Comparison of ENCODE assay signal across 13 mouse cellular contexts in the genomic region with DNA sequence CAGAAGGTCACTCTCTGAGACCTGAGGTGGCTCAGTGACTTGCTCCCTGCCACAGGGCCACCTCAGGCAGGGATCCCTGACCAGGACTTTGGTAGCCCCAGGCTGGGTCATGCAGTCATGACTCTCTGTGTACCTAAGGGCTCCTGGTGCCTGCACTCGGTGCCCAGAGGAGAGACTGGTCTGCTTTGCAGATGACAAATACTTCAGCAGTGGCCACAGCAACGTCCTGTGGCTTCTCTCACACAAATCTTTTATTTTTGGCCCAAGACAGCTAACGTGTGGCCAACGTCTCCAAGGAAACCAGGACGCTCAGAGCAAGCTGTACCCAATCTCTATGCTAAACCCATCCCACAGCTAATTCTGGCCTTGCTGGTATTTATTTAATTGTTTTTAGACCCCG. TPM values are rescaled to one million over a fixed set of nuclear protein-coding genes. Genes with fewer than 3 reads are reported as not detected.
A peak's percentile ranks its signal among the peaks of the same experiment; 100 is the strongest.
DNase-seq lines count a peak whose midpoint lies in the region; ATAC-seq and TF ChIP-seq lines count a peak whose summit lies in the region.
"Had no signal": no experiment of that assay in that cellular context is flagged by ENCODE, and none has a peak within 500 bp of the region (broad histone marks: within the 10 kb centered on the region; RNA-seq: fewer than 3 reads in every experiment).

No protein-coding gene starts in this region.

- no peak overlapping the region for H3K9ac ChIP-seq in intestine, embryonic 16.5 days (ENCODE audit: low read depth, low read length)
- H3K9ac ChIP-seq: embryonic facial prominence, embryonic 15.5 days; limb, embryonic 12.5 days had no signal

- H3K9me3 ChIP-seq in intestine, embryonic 16.5 days (ENCODE audit: control insufficient read depth, low read length), result no peaks in the 10 kb centered on the region
- H3K9me3 ChIP-seq: embryonic facial prominence, embryonic 15.5 days; limb, embryonic 12.5 days had no signal

- WGBS in intestine, embryonic 16.5 days, result 72% methylated on average over 6 of the region's 6 CpGs

- peak; percentile 47; the same call in 1 of the 2 replicates for ATAC-seq in common myeloid progenitor, adult 5-6 weeks (replicated peaks; ENCODE audit: low read depth, poor library complexity, severe bottlenecking)
- ATAC-seq in intestine, embryonic 16.5 days, result no peak

- DNase-seq in cerebellum, postnatal 14 days, result peak; percentile 42 to 44
- no peak for DNase-seq in cerebellum, adult 11-12 months
- peak; percentile 43 to 47 for DNase-seq in layer of hippocampus, adult 2 months (ENCODE audit: low spot score in 2 of 2)
- no peak for DNase-seq in layer of hippocampus, adult 9-10 months (ENCODE audit: low spot score)
- peak; percentile 39 for DNase-seq in lung, postnatal 36 days
- no peak for DNase-seq in lung, postnatal 4 days
- DNase-seq: cerebellum, adult 18-20 months; kidney, adult 9 months; thymus, postnatal 14 days had no signal

- H3K4me2 ChIP-seq in intestine, embryonic 16.5 days (ENCODE audit: low read depth, low read length), result no peak overlapping the region
- H3K4me2 ChIP-seq: embryonic facial prominence, embryonic 15.5 days; limb, embryonic 12.5 days had no signal

- H3K4me1 ChIP-seq in intestine, embryonic 16.5 days (ENCODE audit: control insufficient read depth, insufficient read depth, low read length), result no peaks in the 10 kb centered on the region
- H3K4me1 ChIP-seq: embryonic facial prominence, embryonic 15.5 days; limb, embryonic 12.5 days had no signal

- H3K4me3 ChIP-seq in layer of hippocampus, adult 2 months, result no peak overlapping the region
- H3K4me3 ChIP-seq in intestine, embryonic 16.5 days (ENCODE audit: low read length), result no peak overlapping the region
- H3K4me3 ChIP-seq: embryonic facial prominence, embryonic 15.5 days; limb, embryonic 12.5 days had no signal

- H3K36me3 ChIP-seq in intestine, embryonic 16.5 days (ENCODE audit: control insufficient read depth, insufficient read depth, low read length), result no peaks in the 10 kb centered on the region
- H3K36me3 ChIP-seq: embryonic facial prominence, embryonic 15.5 days; limb, embryonic 12.5 days had no signal

- H3K27me3 ChIP-seq in intestine, embryonic 16.5 days (replicated peaks; ENCODE audit: control insufficient read depth, insufficient read depth, low read length), result no peaks in the 10 kb centered on the region
- H3K27me3 ChIP-seq: embryonic facial prominence, embryonic 15.5 days; limb, embryonic 12.5 days had no signal

- no peak for TF ChIP-seq CTCF in layer of hippocampus, adult 2 months (conservative IDR thresholded peaks at IDR 0.05)

- peak overlapping the region; percentile 40; the same call in 1 of the 2 replicates for H3K27ac ChIP-seq in layer of hippocampus, adult 2 months
- H3K27ac ChIP-seq in intestine, embryonic 16.5 days (ENCODE audit: low read length), result no peak overlapping the region
- H3K27ac ChIP-seq: embryonic facial prominence, embryonic 15.5 days; limb, embryonic 12.5 days had no signal

RNA-seq across cellular contexts. Expression of gene Pmepa1, which starts 16.7 kb away (rescaled TPM):
- total RNA-seq in layer of hippocampus, adult 2 months (2021), result 10 to 100 TPM; 20.4 to 24.0 TPM
- total RNA-seq in common myeloid progenitor, adult 5-6 weeks (2017), result 0.18 TPM in 1 of 2 replicates, not detected in the other
- polyA plus RNA-seq in intestine, embryonic 16.5 days (2015; fragmentation: Nextera tagmentation; extraction: Ambion mirVana), result 4.4 and 4.6 TPM in 2 replicates

Comparison
In these comparisons a context has a peak if more than half of its experiments do, and no peak if none do; other contexts are left out.
1. DNase-seq: peak in cerebellum, postnatal 14 days (2 of 2), layer of hippocampus, adult 2 months (2 of 2) and lung, postnatal 36 days (single experiment); none in cerebellum, adult 11-12 months (single experiment), layer of hippocampus, adult 9-10 months (single experiment) and lung, postnatal 4 days (0 of 2).
2. RNA of gene Pmepa1, which starts 16.7 kb away (total RNA-seq): 20.4 to 24.0 TPM in layer of hippocampus, adult 2 months; 0.18 TPM in common myeloid progenitor, adult 5-6 weeks; every median in the first group is over 10 times any median in the second.